Mouse (Mus musculus): Measurements from ENCODE around the gene Thap7. TPM values are rescaled to one million over a fixed set of nuclear protein-coding genes. Genes with fewer than 3 reads are reported as not detected.

Gene Thap7
- polyA plus RNA-seq, 1 experiment from 2014 or later, result 37.0 TPM

- H3K9ac ChIP-seq, result peak overlapping the region; percentile 85
- peak overlapping the region; percentile 92 for H3K27ac ChIP-seq (ENCODE audit: poor library complexity, severe bottlenecking)
- ATAC-seq (ENCODE audit: insufficient number of reproducible peaks, low FRiP score), result no peak
- no peaks in the 10 kb centered on the region for H3K27me3 ChIP-seq (replicated peaks)
- no peaks in the 10 kb centered on the region for H3K9me3 ChIP-seq (replicated peaks)
- peaks cover 38% of the 10 kb centered on the region for H3K36me3 ChIP-seq
- 16% methylated on average over 17 of the region's 17 CpGs for WGBS
- peak overlapping the region; percentile 70 for H3K4me3 ChIP-seq
- peaks cover 16% of the 10 kb centered on the region for H3K4me1 ChIP-seq (replicated peaks)
- H3K4me2 ChIP-seq, result peak overlapping the region; percentile 90
These were observed 852 bp downstream of the Thap7 start for GRCm38 (mm10) chr16:17529981-17530586.

- no peak for ATAC-seq (ENCODE audit: insufficient number of reproducible peaks, low FRiP score)
- Histone ChIP-seq H3K4me2 (no peak overlapping the region), H3K36me3 (peaks cover 53% of the 10 kb centered on the region), H3K4me3 (no peak overlapping the region), H3K9me3 (replicated peaks) (no peaks in the 10 kb centered on the region), H3K9ac (no peak overlapping the region), H3K4me1 (replicated peaks) (peaks cover 16% of the 10 kb centered on the region), H3K27ac (ENCODE audit: poor library complexity, severe bottlenecking) (no peak overlapping the region), H3K27me3 (replicated peaks) (no peaks in the 10 kb centered on the region)
- 88% methylated on average over 13 of the region's 13 CpGs for WGBS
These were observed 2.7 kb downstream of the Thap7 start for GRCm38 (mm10) chr16:17528276-17528675.

- ATAC-seq (ENCODE audit: insufficient number of reproducible peaks, low FRiP score), result no peak
- Histone ChIP-seq H3K4me3 (no peak overlapping the region), H3K36me3 (peaks cover 60% of the 10 kb centered on the region), H3K27ac (ENCODE audit: poor library complexity, severe bottlenecking) (no peak overlapping the region), H3K9ac (no peak overlapping the region), H3K27me3 (replicated peaks) (no peaks in the 10 kb centered on the region), H3K9me3 (replicated peaks) (no peaks in the 10 kb centered on the region), H3K4me1 (replicated peaks) (peaks cover 16% of the 10 kb centered on the region), H3K4me2 (no peak overlapping the region)
These were observed 3.3 kb downstream of the Thap7 start for GRCm38 (mm10) chr16:17527606-17528005.

- Histone ChIP-seq H3K4me1 (replicated peaks) (peaks cover 10% of the 10 kb centered on the region), H3K27ac (ENCODE audit: poor library complexity, severe bottlenecking) (no peak overlapping the region), H3K9me3 (replicated peaks) (no peaks in the 10 kb centered on the region), H3K27me3 (replicated peaks) (no peaks in the 10 kb centered on the region), H3K36me3 (peaks cover 74% of the 10 kb centered on the region), H3K4me2 (no peak overlapping the region), H3K4me3 (no peak overlapping the region), H3K9ac (no peak overlapping the region)
- ATAC-seq (ENCODE audit: insufficient number of reproducible peaks, low FRiP score), result no peak
- 91% methylated on average over 6 of the region's 6 CpGs for WGBS
These were observed 4.7 kb downstream of the Thap7 start for GRCm38 (mm10) chr16:17526223-17526622.

GRCm38 (mm10) chr16:17525524-17525923 is 5.4 kb downstream of the Thap7 start:
- 81% methylated on average over 3 of the region's 3 CpGs for WGBS
- ATAC-seq (ENCODE audit: insufficient number of reproducible peaks, low FRiP score), result no peak

GRCm38 (mm10) chr16:17524156-17524555 is 6.8 kb downstream of the Thap7 start:
- no peak overlapping the region for H3K27ac ChIP-seq (ENCODE audit: poor library complexity, severe bottlenecking)

More at GRCm38 (mm10) chr16:17525524-17525923, 5.4 kb downstream of the Thap7 start:
- no peak overlapping the region for H3K27ac ChIP-seq (ENCODE audit: poor library complexity, severe bottlenecking)
- no peaks in the 10 kb centered on the region for H3K27me3 ChIP-seq (replicated peaks)
- peaks cover 81% of the 10 kb centered on the region for H3K36me3 ChIP-seq
- no peak overlapping the region for H3K4me3 ChIP-seq
- peaks cover 10% of the 10 kb centered on the region for H3K4me1 ChIP-seq (replicated peaks)
- H3K9me3 ChIP-seq (replicated peaks), result no peaks in the 10 kb centered on the region
- H3K9ac ChIP-seq, result no peak overlapping the region
- H3K4me2 ChIP-seq, result no peak overlapping the region

GRCm38 (mm10) chr16:17518910-17519309 is 12.0 kb downstream of the Thap7 start:
- Histone ChIP-seq H3K4me1 (replicated peaks) (no peaks in the 10 kb centered on the region), H3K9ac (no peak overlapping the region), H3K27ac (ENCODE audit: poor library complexity, severe bottlenecking) (no peak overlapping the region), H3K4me2 (no peak overlapping the region), H3K27me3 (replicated peaks) (no peaks in the 10 kb centered on the region), H3K4me3 (no peak overlapping the region), H3K9me3 (replicated peaks) (no peaks in the 10 kb centered on the region), H3K36me3 (peaks cover 92% of the 10 kb centered on the region)
- no peak for ATAC-seq (ENCODE audit: insufficient number of reproducible peaks, low FRiP score)
- WGBS, result 86% methylated on average over 2 of the region's 2 CpGs

More at GRCm38 (mm10) chr16:17524156-17524555, 6.8 kb downstream of the Thap7 start:
- no peak overlapping the region for H3K9ac ChIP-seq
- 93% methylated on average over 11 of the region's 11 CpGs for WGBS
- no peaks in the 10 kb centered on the region for H3K9me3 ChIP-seq (replicated peaks)
- ATAC-seq (ENCODE audit: insufficient number of reproducible peaks, low FRiP score), result no peak
- H3K36me3 ChIP-seq, result peaks cover 95% of the 10 kb centered on the region
- no peak overlapping the region for H3K4me3 ChIP-seq
- no peaks in the 10 kb centered on the region for H3K27me3 ChIP-seq (replicated peaks)
- H3K4me2 ChIP-seq, result no peak overlapping the region
- H3K4me1 ChIP-seq (replicated peaks), result no peaks in the 10 kb centered on the region

- Histone ChIP-seq H3K36me3 (peaks cover 50% of the 10 kb centered on the region), H3K4me3 (no peak overlapping the region), H3K27me3 (replicated peaks) (no peaks in the 10 kb centered on the region), H3K4me1 (replicated peaks) (peaks cover 14% of the 10 kb centered on the region), H3K9me3 (replicated peaks) (no peaks in the 10 kb centered on the region), H3K9ac (no peak overlapping the region), H3K4me2 (no peak overlapping the region), H3K27ac (ENCODE audit: poor library complexity, severe bottlenecking) (no peak overlapping the region)
- 92% methylated on average over 4 of the region's 4 CpGs for WGBS
- no peak for ATAC-seq (ENCODE audit: insufficient number of reproducible peaks, low FRiP score)
These were observed 19.5 kb downstream of the Thap7 start for GRCm38 (mm10) chr16:17511431-17511830.

GRCm38 (mm10) chr16:17510686-17511085 is 20.2 kb downstream of the Thap7 start:
- no peak overlapping the region for H3K4me2 ChIP-seq
- no peaks in the 10 kb centered on the region for H3K9me3 ChIP-seq (replicated peaks)
- H3K4me3 ChIP-seq, result no peak overlapping the region
- no peak for ATAC-seq (ENCODE audit: insufficient number of reproducible peaks, low FRiP score)
- H3K27me3 ChIP-seq (replicated peaks), result 0 out of 2 replicates have a peak, but pooled peaks cover 2% of the 10 kb centered on the region
- no peak overlapping the region for H3K27ac ChIP-seq (ENCODE audit: poor library complexity, severe bottlenecking)
- 54% methylated on average over 2 of the region's 2 CpGs for WGBS
- peaks cover 14% of the 10 kb centered on the region for H3K4me1 ChIP-seq (replicated peaks)
- no peak overlapping the region for H3K9ac ChIP-seq
- peaks cover 42% of the 10 kb centered on the region for H3K36me3 ChIP-seq

- ATAC-seq (ENCODE audit: insufficient number of reproducible peaks, low FRiP score), result no peak
- Histone ChIP-seq H3K4me3 (no peak overlapping the region), H3K4me2 (peak overlapping the region; percentile 71; the same call in 1 of the 2 replicates), H3K9me3 (replicated peaks) (no peaks in the 10 kb centered on the region), H3K36me3 (peaks cover 37% of the 10 kb centered on the region), H3K27me3 (replicated peaks) (peaks cover 6% of the 10 kb centered on the region; the same call in 1 of the 2 replicates), H3K4me1 (replicated peaks) (peaks cover 14% of the 10 kb centered on the region), H3K9ac (0 out of 2 replicates have a peak overlapping the region, but pooled peaks have one; percentile 81), H3K27ac (ENCODE audit: poor library complexity, severe bottlenecking) (no peak overlapping the region)
- WGBS, result 96% methylated on average over 2 of the region's 2 CpGs
These were observed 20.8 kb downstream of the Thap7 start for GRCm38 (mm10) chr16:17510143-17510542.

- Histone ChIP-seq H3K9me3 (replicated peaks) (no peaks in the 10 kb centered on the region), H3K9ac (peak overlapping the region; percentile 81), H3K4me3 (peak overlapping the region; percentile 79), H3K27ac (ENCODE audit: poor library complexity, severe bottlenecking) (peak overlapping the region; percentile 85), H3K4me1 (replicated peaks) (peaks cover 14% of the 10 kb centered on the region), H3K4me2 (peak overlapping the region; percentile 71), H3K27me3 (replicated peaks) (peaks cover 6% of the 10 kb centered on the region; the same call in 1 of the 2 replicates), H3K36me3 (peaks cover 32% of the 10 kb centered on the region)
- WGBS, result 13% methylated on average over 9 of the region's 9 CpGs
- peak; percentile 42 for ATAC-seq (ENCODE audit: insufficient number of reproducible peaks, low FRiP score)
These were observed 21.7 kb downstream of the Thap7 start for GRCm38 (mm10) chr16:17509240-17509597.
